Mouse (Mus musculus): ENCODE measurements around the gene Sdhaf1. TPM values are rescaled to one million over a fixed set of nuclear protein-coding genes. Genes with fewer than 3 reads are reported as not detected.

Gene Sdhaf1
- polyA plus RNA-seq, 1 experiment from 2014 or later, result 17.0 TPM

DNA sequence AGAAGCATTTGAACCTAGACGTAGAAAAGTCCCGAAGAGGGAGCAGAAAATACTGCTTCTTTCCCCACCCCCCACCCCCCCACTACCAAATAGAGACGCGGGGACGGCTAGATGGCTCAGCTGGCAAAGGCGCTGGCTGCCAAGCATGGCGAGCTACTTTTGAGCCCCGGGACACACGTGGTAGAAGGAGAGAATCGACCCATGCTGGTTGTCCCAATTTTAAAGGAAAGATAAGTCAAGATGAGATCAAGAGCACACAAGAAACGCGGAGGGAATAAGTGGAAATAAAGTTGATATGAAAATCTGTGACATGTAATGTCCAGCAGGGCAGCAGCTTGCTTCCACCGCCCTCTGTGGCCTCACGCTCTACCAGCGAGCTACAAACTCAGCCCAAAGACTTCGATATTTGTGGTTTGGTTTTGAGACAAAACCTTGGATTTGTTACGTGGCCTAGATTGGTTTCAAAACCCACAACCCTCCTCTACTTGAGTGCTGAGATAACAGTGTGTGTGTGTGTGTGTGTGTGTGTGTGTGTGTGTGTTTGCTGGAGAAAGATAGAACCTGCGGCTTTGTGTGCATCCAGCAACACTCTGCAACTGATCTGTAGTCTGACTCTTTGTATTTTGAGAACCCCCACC, 9.0 kb upstream of the Sdhaf1 start:
- ATAC-seq, result no peak
- Histone ChIP-seq H3K4me2 (ENCODE audit: low read length) (peak overlapping the region; percentile 51; the same call in 1 of the 2 replicates), H3K4me1 (ENCODE audit: control insufficient read depth, insufficient read depth, low read depth, low read length) (peaks cover 28% of the 10 kb centered on the region), H3K27me3 (replicated peaks; ENCODE audit: control insufficient read depth, insufficient read depth, low read length) (peaks cover 9% of the 10 kb centered on the region), H3K9me3 (ENCODE audit: control insufficient read depth, low read length) (no peaks in the 10 kb centered on the region), H3K27ac (ENCODE audit: low read depth, low read length) (no peak overlapping the region), H3K4me3 (ENCODE audit: low read length) (no peak overlapping the region), H3K9ac (ENCODE audit: low read depth, low read length) (0 out of 2 replicates have a peak overlapping the region, but pooled peaks have one; percentile 23), H3K36me3 (ENCODE audit: control insufficient read depth, insufficient read depth, low read length) (no peaks in the 10 kb centered on the region)
- WGBS, result 56% methylated on average over 18 of the region's 18 CpGs

DNA sequence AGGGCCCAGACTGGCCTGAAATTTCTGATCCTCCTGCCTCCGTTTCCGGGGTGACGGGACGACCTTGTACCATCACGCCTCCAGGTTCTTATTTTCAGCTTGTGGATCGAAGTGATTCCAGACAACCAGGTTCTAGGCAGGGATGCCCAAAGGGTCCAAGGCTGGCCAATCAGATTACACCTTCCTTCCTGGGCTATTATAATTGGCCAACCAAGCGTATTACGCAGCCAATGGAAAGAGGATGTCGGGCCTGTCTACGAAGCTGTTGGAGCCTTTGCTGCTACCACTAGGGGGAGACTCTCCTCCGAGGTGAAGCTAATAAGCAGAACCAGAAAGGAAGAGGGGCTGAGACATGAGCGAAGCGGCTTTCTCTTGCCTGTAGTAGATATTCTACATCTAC, 8.2 kb upstream of the Sdhaf1 start:
- peaks cover 9% of the 10 kb centered on the region for H3K27me3 ChIP-seq (replicated peaks; ENCODE audit: control insufficient read depth, insufficient read depth, low read length)
- peak overlapping the region; percentile 3; the same call in 1 of the 2 replicates for H3K9ac ChIP-seq (ENCODE audit: low read depth, low read length)
- H3K36me3 ChIP-seq (ENCODE audit: control insufficient read depth, insufficient read depth, low read length), result no peaks in the 10 kb centered on the region
- peaks cover 28% of the 10 kb centered on the region for H3K4me1 ChIP-seq (ENCODE audit: control insufficient read depth, insufficient read depth, low read depth, low read length)
- H3K9me3 ChIP-seq (ENCODE audit: control insufficient read depth, low read length), result no peaks in the 10 kb centered on the region
- H3K4me3 ChIP-seq (ENCODE audit: low read length), result peak overlapping the region; percentile 21
- H3K27ac ChIP-seq (ENCODE audit: low read depth, low read length), result peak overlapping the region; percentile 14; the same call in 1 of the 2 replicates
- WGBS, result 1% methylated on average over 13 of the region's 13 CpGs
- peak overlapping the region; percentile 51 for H3K4me2 ChIP-seq (ENCODE audit: low read length)
- ATAC-seq, result peak; percentile 89

DNA sequence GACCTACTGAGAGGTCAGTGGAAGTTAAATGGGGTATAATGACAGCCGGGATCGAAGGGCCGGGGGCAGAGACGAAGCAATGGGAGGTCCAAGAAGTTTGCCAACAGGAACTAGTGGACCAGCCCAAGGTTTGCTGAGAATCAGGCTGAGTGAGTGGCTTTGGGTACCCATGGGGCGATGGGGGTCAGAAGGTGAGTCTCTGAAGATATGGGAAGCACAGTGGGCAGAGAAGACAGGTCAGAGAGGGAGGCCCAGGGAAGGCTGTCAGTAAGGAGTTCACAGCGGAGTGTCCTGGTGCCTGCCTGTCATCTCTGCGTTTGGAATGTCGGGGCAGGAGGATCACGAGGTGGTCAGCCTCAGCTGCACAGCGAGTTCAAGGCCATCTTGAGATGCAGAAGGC, 4.7 kb upstream of the Sdhaf1 start:
- WGBS, result 47% methylated on average over 10 of the region's 10 CpGs
- H3K27me3 ChIP-seq (replicated peaks; ENCODE audit: control insufficient read depth, insufficient read depth, low read length), result no peaks in the 10 kb centered on the region
- ATAC-seq, result no peak
- peaks cover 14% of the 10 kb centered on the region for H3K4me1 ChIP-seq (ENCODE audit: control insufficient read depth, insufficient read depth, low read depth, low read length)
- no peak overlapping the region for H3K4me3 ChIP-seq (ENCODE audit: low read length)
- no peak overlapping the region for H3K9ac ChIP-seq (ENCODE audit: low read depth, low read length)
- no peaks in the 10 kb centered on the region for H3K36me3 ChIP-seq (ENCODE audit: control insufficient read depth, insufficient read depth, low read length)
- no peak overlapping the region for H3K4me2 ChIP-seq (ENCODE audit: low read length)
- H3K9me3 ChIP-seq (ENCODE audit: control insufficient read depth, low read length), result no peaks in the 10 kb centered on the region
- no peak overlapping the region for H3K27ac ChIP-seq (ENCODE audit: low read depth, low read length)

DNA sequence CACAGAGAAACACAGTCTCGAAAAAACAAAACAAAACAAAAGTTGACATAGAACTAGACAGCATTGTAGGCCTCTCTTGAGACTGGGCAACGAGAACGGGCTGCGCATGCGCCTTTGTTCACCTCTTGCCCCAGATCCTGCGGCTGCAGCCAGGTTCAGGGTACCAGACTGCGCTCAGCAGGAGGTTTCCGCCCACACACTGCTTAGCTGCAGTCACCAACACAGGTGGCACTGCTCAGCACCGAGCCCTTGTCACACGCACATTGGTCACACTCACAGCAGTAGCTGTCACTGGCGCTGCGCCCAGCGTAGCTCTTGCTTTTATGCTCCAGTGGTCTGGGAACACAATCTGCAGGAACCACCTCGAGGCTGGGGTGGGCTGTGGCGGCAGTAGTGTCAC, 3.4 kb upstream of the Sdhaf1 start:
- Histone ChIP-seq H3K27me3 (replicated peaks; ENCODE audit: control insufficient read depth, insufficient read depth, low read length) (no peaks in the 10 kb centered on the region), H3K9ac (ENCODE audit: low read depth, low read length) (0 out of 2 replicates have a peak overlapping the region, but pooled peaks have one; percentile 6), H3K4me2 (ENCODE audit: low read length) (no peak overlapping the region), H3K36me3 (ENCODE audit: control insufficient read depth, insufficient read depth, low read length) (no peaks in the 10 kb centered on the region), H3K27ac (ENCODE audit: low read depth, low read length) (no peak overlapping the region), H3K4me1 (ENCODE audit: control insufficient read depth, insufficient read depth, low read depth, low read length) (peaks cover 8% of the 10 kb centered on the region), H3K4me3 (ENCODE audit: low read length) (no peak overlapping the region), H3K9me3 (ENCODE audit: control insufficient read depth, low read length) (no peaks in the 10 kb centered on the region)
- 43% methylated on average over 15 of the region's 15 CpGs for WGBS
- ATAC-seq, result no peak

DNA sequence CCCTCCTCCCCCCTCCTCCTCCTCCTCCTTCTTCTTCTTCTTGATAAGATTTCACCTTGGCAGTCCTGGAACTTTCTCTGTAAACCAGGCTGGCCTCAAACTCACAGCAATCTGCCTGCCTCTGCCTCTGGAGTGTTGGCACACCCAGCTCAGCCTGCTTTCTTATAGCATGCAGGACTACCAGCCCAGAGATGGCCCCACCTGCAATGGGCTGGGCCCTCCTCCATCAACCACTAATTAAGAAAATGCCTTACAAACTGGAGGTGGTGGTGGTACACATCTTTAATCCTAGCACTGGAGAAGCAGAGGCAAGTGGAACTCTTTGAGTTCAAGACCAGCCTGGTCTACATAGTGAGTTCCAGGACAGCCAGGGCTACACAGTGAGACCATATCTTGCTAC, 2.7 kb upstream of the Sdhaf1 start:
- Histone ChIP-seq H3K9me3 (ENCODE audit: control insufficient read depth, low read length) (no peaks in the 10 kb centered on the region), H3K36me3 (ENCODE audit: control insufficient read depth, insufficient read depth, low read length) (no peaks in the 10 kb centered on the region), H3K27ac (ENCODE audit: low read depth, low read length) (no peak overlapping the region), H3K27me3 (replicated peaks; ENCODE audit: control insufficient read depth, insufficient read depth, low read length) (no peaks in the 10 kb centered on the region), H3K4me2 (ENCODE audit: low read length) (no peak overlapping the region), H3K4me3 (ENCODE audit: low read length) (no peak overlapping the region), H3K9ac (ENCODE audit: low read depth, low read length) (no peak overlapping the region), H3K4me1 (ENCODE audit: control insufficient read depth, insufficient read depth, low read depth, low read length) (peaks cover 8% of the 10 kb centered on the region)
- no peak for ATAC-seq

DNA sequence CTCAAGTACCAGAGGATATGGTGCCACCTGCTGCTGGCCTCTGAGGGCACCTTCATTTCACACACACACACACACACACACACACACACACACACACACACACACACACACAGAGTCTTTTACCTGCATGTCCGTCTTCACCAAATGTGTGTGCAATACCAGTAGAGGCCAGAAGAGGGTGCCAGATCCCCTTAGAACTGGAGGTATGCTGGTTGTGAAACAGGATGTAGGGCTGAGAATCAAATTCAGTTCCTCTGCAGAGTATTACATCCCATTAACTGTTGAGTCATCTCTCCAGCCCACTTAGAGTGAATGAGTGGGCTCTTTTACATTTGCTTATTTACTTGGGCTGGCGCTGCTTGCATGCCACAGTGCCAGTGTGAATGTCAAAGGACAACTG, 1.7 kb upstream of the Sdhaf1 start:
- no peaks in the 10 kb centered on the region for H3K36me3 ChIP-seq (ENCODE audit: control insufficient read depth, insufficient read depth, low read length)
- H3K9ac ChIP-seq (ENCODE audit: low read depth, low read length), result no peak overlapping the region
- peaks cover 10% of the 10 kb centered on the region for H3K4me1 ChIP-seq (ENCODE audit: control insufficient read depth, insufficient read depth, low read depth, low read length)
- 30% methylated on average over 2 of the region's 2 CpGs for WGBS
- no peaks in the 10 kb centered on the region for H3K27me3 ChIP-seq (replicated peaks; ENCODE audit: control insufficient read depth, insufficient read depth, low read length)
- no peak overlapping the region for H3K27ac ChIP-seq (ENCODE audit: low read depth, low read length)
- H3K4me2 ChIP-seq (ENCODE audit: low read length), result no peak overlapping the region
- H3K4me3 ChIP-seq (ENCODE audit: low read length), result no peak overlapping the region
- no peak for ATAC-seq
- H3K9me3 ChIP-seq (ENCODE audit: control insufficient read depth, low read length), result no peaks in the 10 kb centered on the region

DNA sequence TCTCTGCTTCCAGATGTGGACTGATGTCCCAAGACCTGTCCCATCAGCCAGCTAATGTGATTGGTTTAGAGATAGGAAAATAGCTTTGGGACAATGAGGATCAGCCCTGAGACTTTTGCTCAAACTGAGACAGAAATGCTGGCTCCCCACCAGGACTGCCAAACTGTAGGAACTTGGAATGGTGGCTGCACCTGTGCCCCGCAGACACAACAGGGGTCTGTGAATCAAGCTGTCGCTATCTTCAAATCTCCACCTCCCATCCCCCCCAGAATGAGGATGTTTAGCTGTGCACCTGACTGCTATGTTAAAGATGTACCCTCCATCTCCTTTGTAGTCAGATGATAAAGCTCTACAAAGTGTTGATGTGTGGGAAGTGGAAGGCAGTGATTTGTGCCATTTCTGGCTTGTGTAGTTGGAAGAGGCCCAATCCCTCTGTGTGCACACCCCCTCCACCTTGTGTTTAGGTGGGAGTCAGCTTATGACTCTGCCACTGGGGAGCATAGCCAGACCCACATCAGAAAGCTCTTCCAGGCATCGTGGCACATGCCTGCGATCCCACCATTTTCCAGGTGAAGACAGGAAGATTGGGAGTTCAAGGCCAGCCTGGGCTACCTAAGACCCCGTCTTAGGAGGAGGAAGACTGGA, 727 bp upstream of the Sdhaf1 start:
- 86% methylated on average over 5 of the region's 5 CpGs for WGBS
- no peak overlapping the region for H3K27ac ChIP-seq (ENCODE audit: low read depth, low read length)

DNA sequence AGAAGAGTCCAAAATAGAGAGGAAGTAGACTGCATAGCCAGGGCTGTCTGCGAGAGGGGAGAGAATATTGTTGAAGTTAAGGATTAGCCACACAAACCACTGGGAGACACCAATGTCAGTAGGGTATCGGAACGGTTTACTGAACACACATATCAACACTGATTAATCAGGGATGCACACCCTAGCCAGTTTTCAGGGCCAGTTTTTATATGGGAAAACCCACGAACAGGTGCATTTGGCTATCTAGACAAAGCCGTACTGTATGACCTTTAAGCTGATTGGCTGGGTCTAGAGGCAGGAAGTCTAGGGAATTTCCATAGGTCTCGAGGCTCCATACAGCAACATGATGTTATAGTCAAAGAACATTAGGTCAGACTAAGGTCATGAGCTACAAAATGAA, 830 bp downstream of the Sdhaf1 start:
- Histone ChIP-seq H3K4me1 (ENCODE audit: control insufficient read depth, insufficient read depth, low read depth, low read length) (peaks cover 10% of the 10 kb centered on the region), H3K27me3 (replicated peaks; ENCODE audit: control insufficient read depth, insufficient read depth, low read length) (no peaks in the 10 kb centered on the region), H3K27ac (ENCODE audit: low read depth, low read length) (peak overlapping the region; percentile 65; the same call in 1 of the 2 replicates), H3K36me3 (ENCODE audit: control insufficient read depth, insufficient read depth, low read length) (no peaks in the 10 kb centered on the region), H3K4me3 (ENCODE audit: low read length) (peak overlapping the region; percentile 81), H3K9ac (ENCODE audit: low read depth, low read length) (peak overlapping the region; percentile 56), H3K9me3 (ENCODE audit: control insufficient read depth, low read length) (no peaks in the 10 kb centered on the region), H3K4me2 (ENCODE audit: low read length) (peak overlapping the region; percentile 80)
- 36% methylated on average over 6 of the region's 6 CpGs for WGBS
- no peak for ATAC-seq

More for the DNA sequence above, 727 bp upstream of the Sdhaf1 start:
- Histone ChIP-seq H3K36me3 (ENCODE audit: control insufficient read depth, insufficient read depth, low read length) (no peaks in the 10 kb centered on the region), H3K9ac (ENCODE audit: low read depth, low read length) (no peak overlapping the region), H3K4me2 (ENCODE audit: low read length) (no peak overlapping the region), H3K9me3 (ENCODE audit: control insufficient read depth, low read length) (no peaks in the 10 kb centered on the region), H3K27me3 (replicated peaks; ENCODE audit: control insufficient read depth, insufficient read depth, low read length) (no peaks in the 10 kb centered on the region), H3K4me3 (ENCODE audit: low read length) (no peak overlapping the region), H3K4me1 (ENCODE audit: control insufficient read depth, insufficient read depth, low read depth, low read length) (peaks cover 10% of the 10 kb centered on the region)
- no peak for ATAC-seq

DNA sequence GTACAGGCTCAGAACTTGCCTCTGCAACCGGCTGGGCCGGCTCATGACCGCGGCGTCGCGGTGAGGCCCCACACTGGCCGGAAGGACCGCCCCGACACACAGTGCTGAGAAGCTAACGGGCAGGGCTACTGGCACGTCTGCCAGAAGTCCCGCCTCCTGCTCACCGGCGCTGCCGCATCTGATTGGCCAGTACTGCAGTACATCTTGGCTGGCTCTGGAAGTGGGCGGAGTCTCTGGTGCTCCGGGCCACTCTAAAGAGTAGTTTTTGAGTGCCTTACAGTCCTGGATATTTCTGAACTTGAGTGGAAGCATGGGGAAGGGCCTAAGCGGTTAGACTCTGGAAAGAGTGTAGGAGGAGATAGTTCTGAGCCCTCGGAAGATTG, 1.4 kb downstream of the Sdhaf1 start:
- peak; percentile 99 for ATAC-seq
- Histone ChIP-seq H3K9ac (ENCODE audit: low read depth, low read length) (peak overlapping the region; percentile 90), H3K27ac (ENCODE audit: low read depth, low read length) (peak overlapping the region; percentile 78), H3K4me2 (ENCODE audit: low read length) (peak overlapping the region; percentile 80), H3K36me3 (ENCODE audit: control insufficient read depth, insufficient read depth, low read length) (no peaks in the 10 kb centered on the region), H3K27me3 (replicated peaks; ENCODE audit: control insufficient read depth, insufficient read depth, low read length) (no peaks in the 10 kb centered on the region), H3K9me3 (ENCODE audit: control insufficient read depth, low read length) (no peaks in the 10 kb centered on the region), H3K4me1 (ENCODE audit: control insufficient read depth, insufficient read depth, low read depth, low read length) (peaks cover 10% of the 10 kb centered on the region), H3K4me3 (ENCODE audit: low read length) (peak overlapping the region; percentile 81)
- under 1% methylated on average over 20 of the region's 20 CpGs for WGBS
